Mouse (Mus musculus) MEL (cell line): ENCODE measurements around the gene Notum.

ENCODE experiments used
- CTCF ChIP-seq, 3 experiments: IDR thresholded peaks in 2 of 3; conservative IDR thresholded peaks in 1 of 3; 2 replicates each; pipeline ENCODE4 v1.5.1; 2011 to 2012; ENCODE audit warnings: low read length in 3 of 3, low read depth in 2 of 3, mild to moderate bottlenecking in 2 of 3, improper control_type of control experiment in 1 of 3, inconsistent platforms in 1 of 3, mixed read lengths in 1 of 3, moderate library complexity in 1 of 3; ENCODE audit not compliant: control insufficient read depth in 1 of 3, insufficient read depth in 1 of 3, poor library complexity in 1 of 3, severe bottlenecking in 1 of 3
- EP300 ChIP-seq, 2 experiments: IDR thresholded peaks; 2 replicates each; pipeline ENCODE4 v1.6.1; 2011; ENCODE audit warnings: improper control_type of control experiment in 2 of 2, low read length in 2 of 2, low read depth in 1 of 2, mild to moderate bottlenecking in 1 of 2
- ETS1 ChIP-seq: IDR thresholded peaks from 2 replicates; pipeline ENCODE4 v1.6.1; 2012; ENCODE audit warnings: low read depth, mild to moderate bottlenecking, inconsistent platforms, low read length, improper control_type of control experiment, moderate library complexity
- GABPA ChIP-seq: IDR thresholded peaks from 2 replicates; pipeline ENCODE4 v1.6.1; 2012; ENCODE audit warnings: low read depth, mild to moderate bottlenecking, inconsistent platforms, low read length, improper control_type of control experiment, moderate library complexity
- JUND ChIP-seq: IDR thresholded peaks from 2 replicates; pipeline ENCODE4 v1.6.1; 2011; ENCODE audit warnings: low read depth, mild to moderate bottlenecking, improper control_type of control experiment, low read length
- MEF2A ChIP-seq: IDR thresholded peaks from 2 replicates; pipeline ENCODE4 v1.6.1; 2014; ENCODE audit warnings: low read depth, mild to moderate bottlenecking, inconsistent platforms, low read length, improper control_type of control experiment; ENCODE audit not compliant: poor library complexity, insufficient replicate concordance, severe bottlenecking; ENCODE audit errors: extremely low read depth
- MXI1 ChIP-seq: IDR thresholded peaks from 2 replicates; pipeline ENCODE4 v1.6.1; 2011; ENCODE audit warnings: mild to moderate bottlenecking, low read depth, low read length, improper control_type of control experiment
- RCOR1 ChIP-seq: IDR thresholded peaks from 2 replicates; pipeline ENCODE4 v1.6.1; 2012; ENCODE audit warnings: low read depth, mild to moderate bottlenecking, inconsistent platforms, low read length, improper control_type of control experiment
- ZMIZ1 ChIP-seq: IDR thresholded peaks from 2 replicates; pipeline ENCODE4 v1.6.1; 2012; ENCODE audit warnings: low read depth, mild to moderate bottlenecking, inconsistent platforms, low read length, improper control_type of control experiment, moderate library complexity
- ZNF384 ChIP-seq: IDR thresholded peaks from 2 replicates; pipeline ENCODE4 v1.6.1; 2012; ENCODE audit warnings: low read depth, mild to moderate bottlenecking, inconsistent platforms, low read length, improper control_type of control experiment

- TF ChIP-seq ZMIZ1 = no peak
- no peak for TF ChIP-seq MEF2A
- no peak for TF ChIP-seq EP300 (IDR thresholded peaks at IDR 0.05; ENCODE audit: low read depth in 1 of 2, low read length in 2 of 2)
- no peak for TF ChIP-seq ETS1
- no peak for TF ChIP-seq GABPA
- no peak for TF ChIP-seq ZNF384
- TF ChIP-seq JUND = no peak
- no peak for TF ChIP-seq CTCF (IDR thresholded peaks at IDR 0.05 in 2 of 3, conservative IDR thresholded peaks at IDR 0.05 in 1 of 3; ENCODE audit: control insufficient read depth in 1 of 3, insufficient read depth in 1 of 3, low read depth in 2 of 3, low read length in 3 of 3, poor library complexity in 1 of 3, severe bottlenecking in 1 of 3)
- TF ChIP-seq MXI1 = no peak
- no peak for TF ChIP-seq RCOR1
These were observed 3.7 kb downstream of the Notum start for GRCm38 (mm10) chr11:120657301-120657700.
